Mouse (Mus musculus) heart, postnatal 0 days (tissue): ENCODE results near the gene Prkar1b.

Experiments
- CTCF ChIP-seq: IDR thresholded peaks from 2 replicates; pipeline ENCODE4 v1.5.1; 2016; ENCODE audit warnings: antibody characterized with exemption, control low read depth, low read depth
- EP300 ChIP-seq: IDR thresholded peaks from 2 replicates; pipeline ENCODE4 v1.6.1; 2016; ENCODE audit warnings: antibody characterized with exemption, low read depth

DNA sequence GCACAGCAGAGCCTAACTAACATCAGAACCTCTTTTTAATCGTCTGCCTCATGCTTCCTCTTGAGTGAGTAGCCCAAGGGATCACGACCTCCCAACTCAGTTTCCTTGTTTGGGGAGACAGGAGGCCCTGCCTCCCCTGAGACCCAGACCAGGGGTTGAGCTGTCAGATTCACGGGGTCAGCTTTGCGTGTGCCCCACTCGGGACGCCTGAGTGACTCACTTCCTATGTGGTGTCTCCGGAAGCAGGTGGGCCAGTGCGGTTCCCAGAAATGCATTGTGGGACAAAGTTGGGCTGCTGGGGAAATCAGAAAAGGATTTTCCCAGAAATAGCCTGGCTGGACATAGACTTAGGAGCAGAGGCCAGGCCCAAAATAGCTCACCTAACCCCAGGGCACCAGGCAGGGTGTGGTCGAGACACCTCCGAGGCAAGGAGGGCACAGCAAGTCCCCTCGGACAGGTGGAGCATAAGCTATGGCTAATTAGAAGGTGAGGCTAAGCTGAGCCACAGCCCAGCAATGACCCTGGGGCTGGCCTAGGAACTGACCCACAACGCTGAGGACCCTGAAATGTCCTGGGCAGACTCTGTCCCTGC lies 89.2 kb downstream of the Prkar1b start:
- TF ChIP-seq CTCF (no peak), EP300 (no peak)
